Mouse (Mus musculus) CD4-positive, CD25-positive, alpha-beta regulatory T cell, adult 2 months (primary cell): ENCODE measurements around the gene Hoxa7.
A peak's percentile ranks its signal among the peaks of the same experiment; 100 is the strongest.

Experiments used
- DNase-seq: peaks from one replicate; pipeline ENCODE4 v3.0.0-alpha.2; 2012; ENCODE audit warnings: low read depth, low spot score

Gene Hoxa7

GRCm38 (mm10) chr6:52239625-52240388 lies 18.2 kb upstream of the Hoxa7 start:
- DNase-seq, result no peak

DNA sequence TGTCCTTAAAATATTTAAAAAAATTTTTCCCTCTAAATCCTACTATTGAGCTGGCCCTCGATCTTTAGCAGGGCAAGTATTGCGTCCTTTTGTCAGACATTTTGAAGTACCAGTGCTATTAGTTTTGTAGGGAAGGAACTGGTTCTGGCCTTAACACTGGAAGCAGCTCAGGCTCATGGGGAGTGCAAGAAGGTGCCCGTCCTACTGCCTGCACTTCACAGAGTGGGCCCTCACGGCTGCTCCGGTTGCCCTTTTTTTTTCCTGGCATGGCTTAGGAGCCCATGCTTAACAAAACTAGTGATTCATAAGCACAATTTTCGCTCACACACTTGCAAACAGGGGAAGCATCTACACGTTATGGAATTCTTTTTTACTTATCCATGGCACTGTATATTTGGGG lies 17.3 kb upstream of the Hoxa7 start:
- no peak for DNase-seq

- no peak for DNase-seq
Measured at GRCm38 (mm10) chr6:52238155-52238545, 16.5 kb upstream of the Hoxa7 start.

DNA sequence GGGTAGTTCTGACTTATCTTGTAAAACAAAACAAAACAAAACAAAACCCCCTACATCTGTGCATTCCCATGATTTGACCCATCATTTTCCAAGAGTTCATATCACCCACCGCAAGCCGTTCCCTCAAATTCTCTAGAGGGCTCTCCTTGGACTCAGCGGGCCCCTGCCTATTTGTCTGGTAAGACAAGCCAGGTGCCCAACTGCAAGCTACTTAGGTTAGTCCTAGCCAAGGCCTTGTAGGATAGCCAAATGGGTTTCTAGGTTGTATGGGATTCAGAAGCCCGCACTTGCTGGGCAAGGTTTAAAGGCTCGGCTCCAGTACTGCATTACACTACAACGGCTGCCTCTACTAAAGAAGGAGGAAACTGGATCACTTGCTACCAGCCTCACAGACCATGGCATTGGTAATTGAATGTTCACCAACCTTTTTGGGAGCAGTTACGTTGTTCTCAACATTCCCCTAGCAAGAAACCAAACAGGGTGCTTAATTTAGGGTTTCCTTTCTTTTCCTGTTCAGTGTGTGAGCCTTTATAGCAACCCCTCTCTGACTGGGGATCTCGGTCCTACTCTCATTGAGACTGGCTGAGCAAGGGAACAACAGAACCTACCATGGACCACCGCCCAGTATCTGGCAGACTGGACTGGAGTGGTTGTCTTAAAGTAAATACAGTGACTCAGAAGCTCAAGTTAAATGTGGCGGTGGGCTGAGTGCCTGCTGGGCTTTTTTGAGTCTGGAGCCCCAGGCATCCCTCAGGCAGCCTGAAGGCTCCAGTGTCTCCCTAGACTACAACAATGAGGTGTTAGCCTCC lies 15.9 kb upstream of the Hoxa7 start:
- no peak for DNase-seq

DNA sequence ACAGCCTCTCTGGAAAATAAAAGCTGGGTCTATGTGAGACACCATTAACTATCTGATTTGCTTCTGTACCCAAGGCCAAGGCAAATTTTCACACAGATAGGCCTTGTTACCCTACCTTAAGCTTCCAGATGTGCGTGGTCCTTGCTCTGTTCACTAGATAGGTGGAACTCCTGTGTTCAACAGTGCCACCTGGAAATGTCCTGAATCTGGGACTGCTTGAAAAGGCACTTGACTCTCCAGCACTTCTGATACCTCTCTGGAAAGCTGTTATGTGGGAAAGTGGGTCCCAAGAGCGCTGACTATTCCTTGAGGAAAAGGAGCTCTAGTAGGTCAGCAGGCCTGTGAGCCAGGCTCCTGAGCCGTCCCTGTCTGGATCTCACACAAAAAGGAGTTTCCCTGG lies 15.2 kb upstream of the Hoxa7 start:
- DNase-seq, result no peak

- no peak for DNase-seq
Measured at GRCm38 (mm10) chr6:52235866-52236265, 14.2 kb upstream of the Hoxa7 start.

GRCm38 (mm10) chr6:52235267-52235666 lies 13.6 kb upstream of the Hoxa7 start:
- DNase-seq, result no peak

GRCm38 (mm10) chr6:52234428-52235140 lies 12.9 kb upstream of the Hoxa7 start:
- DNase-seq, result no peak

DNA sequence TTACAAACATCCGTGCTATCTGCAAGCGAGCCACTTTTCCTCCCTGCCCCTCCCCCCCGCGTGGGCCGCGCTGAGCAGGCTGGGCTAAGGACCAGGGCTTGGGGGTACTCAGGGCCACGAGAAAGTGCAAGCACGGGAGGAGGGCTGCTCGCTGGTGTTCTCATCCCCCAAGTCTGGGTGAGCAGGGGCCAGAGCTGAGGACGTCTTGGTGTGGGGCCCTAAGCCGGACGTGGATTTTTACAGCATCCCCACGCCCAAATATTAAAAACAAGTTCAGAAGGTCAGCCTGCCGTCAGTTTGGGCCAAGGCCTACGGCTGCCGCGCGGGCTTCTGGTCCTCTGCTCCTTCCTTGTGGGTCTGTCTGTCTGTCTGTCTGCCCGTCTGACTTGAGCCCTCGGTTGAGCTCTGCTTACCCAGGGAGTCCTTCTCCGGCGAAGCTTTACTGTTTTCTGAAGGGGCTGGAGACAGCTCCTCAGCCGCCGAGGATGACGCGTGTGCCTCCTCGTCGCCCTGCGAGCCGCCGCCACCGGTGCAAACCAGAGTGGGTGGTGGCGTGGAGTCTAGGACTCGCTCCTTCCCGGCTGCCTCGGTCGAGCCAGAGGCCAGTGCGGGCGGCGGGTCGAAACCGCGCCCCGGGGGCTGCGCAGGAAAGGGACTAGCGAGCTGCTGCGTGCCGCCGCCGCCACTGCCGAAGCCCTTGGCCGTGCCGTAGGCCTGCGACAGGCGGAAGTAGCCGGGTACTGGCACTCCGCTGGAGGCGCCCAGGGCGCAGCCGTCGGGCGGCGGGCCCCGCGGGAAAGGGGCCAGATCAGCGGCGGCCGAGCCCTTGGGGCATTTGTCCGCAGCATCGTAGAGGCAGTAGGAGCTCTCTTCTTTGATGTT lies 12.1 kb upstream of the Hoxa7 start:
- DNase-seq, result peak; percentile 51

GRCm38 (mm10) chr6:52232984-52233545 lies 11.4 kb upstream of the Hoxa7 start:
- no peak for DNase-seq

DNA sequence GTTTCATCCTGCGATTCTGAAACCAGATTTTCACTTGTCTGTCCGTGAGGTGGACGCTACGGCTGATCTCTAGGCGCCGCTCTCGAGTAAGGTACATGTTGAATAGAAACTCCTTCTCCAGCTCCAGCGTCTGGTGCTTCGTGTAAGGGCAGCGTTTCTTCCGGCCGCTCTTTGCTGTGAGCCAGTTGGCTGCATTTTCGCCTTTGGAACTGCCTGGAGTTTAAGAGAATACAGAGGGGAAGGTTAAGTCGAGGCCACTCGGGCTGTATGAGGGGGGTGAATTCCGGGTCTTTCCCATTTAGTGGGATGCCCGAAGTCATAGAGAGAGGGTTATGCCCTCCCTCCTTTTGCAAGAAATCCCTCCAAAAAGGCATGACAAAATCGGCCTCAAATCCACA lies 10.9 kb upstream of the Hoxa7 start:
- peak; percentile 43 for DNase-seq

DNA sequence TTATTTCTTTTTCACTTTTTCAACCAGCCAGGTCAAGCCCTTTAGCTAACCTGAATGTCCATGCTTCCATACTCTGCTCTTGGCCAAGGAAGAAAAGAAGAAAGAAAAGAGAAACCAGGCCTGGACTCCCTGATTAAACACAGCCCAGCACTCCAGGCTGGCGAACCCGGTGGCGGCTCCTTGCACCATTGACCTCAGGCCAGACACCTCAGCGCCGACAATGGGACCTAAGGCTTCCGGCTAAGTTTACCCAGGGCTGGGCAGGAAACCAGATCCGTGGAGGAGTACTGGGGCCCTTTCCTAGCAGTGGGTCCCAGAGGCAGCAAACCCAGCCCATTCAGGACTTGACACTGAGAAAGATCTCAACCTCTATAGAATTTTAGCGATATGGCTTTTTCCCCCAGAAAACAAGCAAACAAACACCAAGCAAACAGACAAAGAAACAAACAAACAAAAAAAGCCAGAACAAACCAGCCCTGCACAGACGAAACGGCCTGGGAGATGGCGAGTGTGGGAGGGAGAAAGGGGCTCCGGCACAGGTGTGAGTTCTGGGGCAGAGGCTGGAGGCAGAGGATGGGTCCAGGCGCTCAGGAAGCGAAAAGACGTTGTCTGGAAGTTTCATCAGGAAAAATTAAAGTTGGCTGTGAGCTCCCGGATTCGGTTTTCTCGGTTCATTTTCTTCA lies 10.4 kb upstream of the Hoxa7 start:
- DNase-seq, result no peak

GRCm38 (mm10) chr6:52230516-52231165 lies 9.0 kb upstream of the Hoxa7 start, which contains the start of gene Hoxa9:
Hoxa9 (minus strand) TSS chr6:52231089.
- no peak for DNase-seq

- peak; percentile 42 for DNase-seq
Measured at GRCm38 (mm10) chr6:52229558-52230416, 8.1 kb upstream of the Hoxa7 start.

- DNase-seq, result peak; percentile 41
Measured at GRCm38 (mm10) chr6:52228475-52229465, 7.1 kb upstream of the Hoxa7 start.

GRCm38 (mm10) chr6:52227470-52228222 lies 6.0 kb upstream of the Hoxa7 start:
- DNase-seq, result no peak
